Mouse (Mus musculus): Measurements from ENCODE around the gene Ccdc85c. TPM values are rescaled to one million over a fixed set of nuclear protein-coding genes. Genes with fewer than 3 reads are reported as not detected.

Gene Ccdc85c
- total RNA-seq, 2 experiments from 2014 or later = 66.6 to 71.3 TPM

DNA sequence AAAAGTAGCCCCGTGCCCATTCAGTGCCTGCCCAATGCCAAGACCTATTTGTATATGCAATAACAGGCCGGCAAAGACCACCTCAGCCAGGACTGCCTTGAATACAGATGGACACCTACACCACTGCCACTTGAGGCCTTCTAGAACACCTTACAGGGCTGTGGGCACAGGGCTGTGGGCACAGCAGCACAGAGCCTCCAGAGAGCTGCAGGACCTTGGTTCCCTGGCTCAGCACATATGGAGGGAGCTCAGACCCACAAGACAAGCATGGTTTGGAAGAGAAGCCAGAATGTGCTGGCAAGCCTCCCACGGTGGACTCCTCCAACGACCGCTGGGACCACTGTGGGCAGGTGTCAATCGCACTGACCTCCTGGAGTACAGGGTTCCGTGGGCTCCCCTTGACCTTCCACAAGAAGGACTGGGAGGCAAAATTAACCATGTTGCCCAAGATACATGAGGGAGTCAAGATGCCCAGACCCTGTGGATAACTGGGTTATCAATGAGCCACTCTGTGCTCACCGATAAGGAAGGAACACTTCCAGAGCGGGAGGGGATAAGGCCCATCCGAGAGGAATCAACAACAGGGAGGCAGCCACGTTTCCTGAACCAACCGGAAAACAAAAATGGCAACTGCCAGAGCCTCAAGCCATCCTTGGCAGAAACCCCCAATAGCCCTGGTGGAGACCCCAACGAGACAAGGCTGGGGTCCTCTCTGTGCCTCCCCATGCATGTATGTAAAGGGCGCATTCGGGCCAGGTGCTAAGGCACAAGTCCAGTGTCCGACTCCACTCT lies 3.7 kb downstream of the Ccdc85c start:
- no peak for DNase-seq (ENCODE audit: extremely low spot score in 1 of 2, low spot score in 1 of 2)

DNA sequence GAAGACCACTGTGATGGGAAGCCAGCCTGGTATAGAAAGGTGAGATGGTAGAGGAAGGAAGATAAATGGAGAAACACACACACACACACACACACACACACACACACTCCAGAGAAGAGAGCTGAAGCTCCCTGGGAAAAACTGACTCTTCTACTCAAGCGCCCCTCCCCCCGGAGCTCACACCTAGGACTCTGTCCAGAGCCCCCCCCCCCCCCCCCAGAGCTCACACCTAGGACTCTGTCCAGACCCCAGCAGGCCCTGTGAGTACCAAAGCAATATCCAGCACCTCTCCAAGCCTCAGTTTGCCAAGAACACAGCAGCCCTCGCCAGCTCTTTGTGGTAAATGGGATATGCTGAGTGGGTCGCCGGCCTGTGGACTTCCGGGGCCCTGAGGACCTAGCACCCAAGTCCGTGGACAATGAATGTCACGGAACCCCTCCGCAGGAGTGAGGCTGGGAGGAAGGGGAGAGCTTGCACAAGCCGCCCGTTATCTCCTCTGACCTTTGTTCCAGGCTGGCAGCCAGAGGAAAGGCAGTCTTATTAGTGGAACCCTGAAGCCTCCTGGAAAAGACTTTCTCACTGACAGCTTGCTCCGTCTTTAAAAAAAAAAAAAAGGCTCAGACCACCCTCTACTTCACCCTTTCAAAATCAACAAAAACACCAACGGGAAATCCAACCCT lies 4.8 kb downstream of the Ccdc85c start:
- DNase-seq (ENCODE audit: extremely low spot score in 1 of 2, low spot score in 1 of 2) = no peak

DNA sequence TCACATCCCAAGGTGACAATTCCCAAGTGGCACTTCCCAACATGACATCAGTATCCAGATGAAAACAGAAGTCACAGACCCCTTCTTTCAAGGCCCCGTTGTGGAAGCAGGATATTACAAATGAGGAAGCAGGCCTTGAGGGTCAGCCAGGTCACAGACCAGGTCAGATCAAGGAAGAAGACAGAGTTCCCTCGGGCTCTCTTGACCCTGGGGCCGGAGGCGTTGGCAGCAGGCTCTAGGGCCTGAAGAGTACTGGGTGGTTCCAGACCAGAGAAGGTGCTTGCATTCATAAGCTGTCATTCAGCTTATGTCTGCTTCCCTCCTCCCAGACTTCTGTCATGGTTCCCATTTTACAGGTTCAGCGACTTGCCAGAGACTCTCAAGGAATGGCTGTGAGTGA lies 5.5 kb downstream of the Ccdc85c start:
- DNase-seq (ENCODE audit: extremely low spot score in 1 of 2, low spot score in 1 of 2) = no peak

DNA sequence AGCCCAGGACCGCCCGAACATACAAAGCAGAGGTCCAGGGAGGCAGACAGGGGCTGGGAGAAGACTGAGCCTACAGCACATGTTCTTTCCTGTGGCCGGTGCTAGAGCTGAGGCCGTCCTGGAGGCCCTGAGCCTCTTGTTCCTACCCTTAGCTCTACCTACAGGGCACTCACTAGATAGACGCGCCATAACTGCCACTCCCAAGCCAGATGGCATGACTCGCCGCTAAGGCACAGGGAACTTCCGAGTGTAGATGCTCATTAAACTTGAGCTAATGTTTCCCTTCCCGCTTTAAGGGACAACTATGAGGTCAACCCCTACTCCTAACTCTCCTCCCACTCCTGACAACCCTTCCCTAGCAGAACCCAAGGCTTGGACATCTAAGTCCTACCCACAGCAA lies 6.3 kb downstream of the Ccdc85c start:
- no peak for DNase-seq (ENCODE audit: extremely low spot score in 1 of 2, low spot score in 1 of 2)

DNA sequence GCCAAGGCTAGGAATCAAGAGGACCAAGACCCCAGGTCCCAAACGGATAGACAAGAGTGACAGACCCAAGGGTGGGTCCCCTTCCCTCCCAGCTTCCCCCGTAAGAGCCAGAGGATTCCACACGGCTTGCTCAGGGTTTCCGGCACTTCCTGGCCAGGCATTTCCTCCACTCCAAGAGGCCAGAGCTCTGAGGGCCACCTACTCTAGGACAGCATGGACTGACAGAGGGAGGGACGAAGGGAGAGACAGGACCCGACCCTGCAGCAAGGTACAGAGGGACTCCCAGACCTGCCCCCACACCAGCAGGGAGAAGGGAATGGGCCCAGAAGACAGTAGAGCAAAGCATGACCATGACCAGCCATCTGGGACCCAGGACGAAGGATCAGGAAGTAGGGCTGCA lies 7.6 kb downstream of the Ccdc85c start:
- no peak for DNase-seq (ENCODE audit: extremely low spot score in 1 of 2, low spot score in 1 of 2)

DNA sequence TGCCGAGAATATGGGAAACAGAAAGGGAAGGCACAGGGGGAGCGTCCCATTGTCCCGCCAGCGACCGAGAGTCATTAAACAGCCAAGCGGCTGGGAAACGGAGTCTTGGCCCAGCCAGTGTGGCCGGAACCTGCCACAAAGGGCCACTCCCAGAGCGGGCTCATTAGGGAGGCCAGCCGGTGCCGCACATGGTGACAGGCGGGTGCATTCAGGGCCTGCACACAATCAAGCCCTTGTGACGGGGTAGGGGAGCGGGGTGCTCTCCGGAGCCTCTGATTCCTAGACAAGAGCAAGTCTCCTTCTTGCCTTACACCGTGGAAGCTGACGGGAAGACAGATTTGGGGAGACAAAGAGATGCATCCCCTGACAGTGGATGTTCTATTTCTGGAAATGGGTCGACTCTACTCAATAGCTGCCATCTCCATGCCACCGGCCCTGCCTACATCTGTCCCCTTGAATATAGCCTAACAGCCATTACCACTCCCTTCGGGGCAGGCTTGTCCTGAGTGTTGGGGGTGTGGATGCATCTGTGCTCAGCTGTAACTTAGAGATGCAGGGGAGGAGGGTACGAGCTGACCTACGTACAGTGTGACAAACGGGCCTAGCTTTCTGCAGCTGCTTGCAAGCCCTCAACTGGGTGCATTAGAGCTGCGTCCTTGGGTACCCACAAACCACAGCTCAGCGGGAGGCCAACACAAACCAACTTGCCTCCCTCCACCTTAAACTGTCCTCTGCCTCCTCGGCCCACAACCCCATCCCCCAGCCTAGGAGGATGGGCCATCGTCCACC lies 9.2 kb downstream of the Ccdc85c start:
- no peak for DNase-seq (ENCODE audit: extremely low spot score in 1 of 2, low spot score in 1 of 2)

DNA sequence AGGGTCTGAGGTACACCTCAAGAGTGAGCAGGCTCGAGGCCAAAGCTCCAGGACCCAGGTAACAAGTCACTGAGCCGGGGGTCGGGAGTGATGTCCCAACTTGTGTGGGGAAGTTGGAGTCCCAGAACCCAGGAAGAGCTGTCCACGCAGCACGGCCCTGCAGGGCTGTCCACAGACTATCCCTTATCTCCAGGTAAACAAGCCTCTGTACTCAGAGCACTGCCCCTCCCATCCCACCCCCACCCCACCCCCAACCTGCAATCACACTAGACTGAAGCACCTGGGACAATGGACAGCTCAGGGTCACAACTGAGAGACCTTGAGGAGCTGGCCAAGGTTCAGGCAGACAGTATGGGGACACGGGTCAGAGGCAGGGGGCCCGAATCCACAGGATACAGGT lies 10.3 kb downstream of the Ccdc85c start:
- DNase-seq (ENCODE audit: extremely low spot score in 1 of 2, low spot score in 1 of 2) = no peak

DNA sequence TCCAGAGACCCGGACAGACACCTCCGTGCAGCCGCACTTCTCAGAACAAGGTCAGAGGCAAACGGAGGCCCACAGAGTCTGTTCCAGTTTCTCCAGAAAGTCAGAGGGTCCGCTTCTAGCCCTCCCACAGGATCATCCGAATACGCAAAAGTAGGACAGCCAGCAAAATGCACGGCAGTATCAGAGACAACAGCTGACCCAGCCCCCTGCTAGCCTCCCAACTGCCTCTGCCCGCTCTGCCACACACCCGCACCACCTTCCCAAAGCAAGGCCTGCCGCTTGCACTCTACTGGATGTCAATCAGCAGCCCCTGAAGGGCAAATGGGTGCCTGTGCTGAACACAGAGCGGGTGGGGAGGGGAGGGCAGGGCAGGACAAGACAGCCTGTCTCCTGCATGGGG lies 14.3 kb downstream of the Ccdc85c start:
- no peak for DNase-seq (ENCODE audit: extremely low spot score in 1 of 2, low spot score in 1 of 2)

DNA sequence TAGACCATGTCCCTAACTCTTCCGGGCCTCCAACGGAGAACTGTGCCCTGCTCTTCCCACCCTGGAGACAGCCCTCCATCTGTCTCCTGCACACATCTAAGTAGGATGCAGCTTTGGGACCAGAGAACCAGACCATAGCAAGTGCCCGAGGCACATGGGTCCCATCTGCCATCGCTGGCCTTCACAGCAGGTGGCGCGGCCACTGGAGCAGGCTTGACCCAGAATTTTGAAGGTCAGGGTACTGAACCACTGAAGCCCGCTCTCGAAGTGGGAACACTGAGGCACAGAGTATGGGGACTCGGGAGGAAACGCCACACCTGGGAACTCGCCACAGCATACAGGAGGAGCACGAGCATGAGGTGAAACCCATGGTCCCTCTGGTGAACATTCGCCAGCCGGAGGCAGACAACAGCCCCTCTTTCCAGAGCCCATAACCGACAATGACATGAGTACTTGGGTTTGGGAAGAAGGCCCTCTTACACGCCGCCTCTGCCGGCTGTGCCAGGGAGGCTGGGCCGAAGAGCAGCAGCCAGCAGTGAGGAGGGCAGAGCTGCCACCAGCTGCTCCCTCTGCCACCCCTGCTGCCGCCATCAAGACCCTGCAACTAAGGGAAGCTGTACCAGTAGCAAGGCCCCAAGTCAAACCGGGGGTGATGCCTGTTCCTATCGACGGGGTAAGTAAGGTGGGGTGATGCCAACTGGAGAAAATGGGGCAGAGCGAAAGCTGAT lies 15.7 kb downstream of the Ccdc85c start:
- no peak for DNase-seq (ENCODE audit: extremely low spot score in 1 of 2, low spot score in 1 of 2)

DNA sequence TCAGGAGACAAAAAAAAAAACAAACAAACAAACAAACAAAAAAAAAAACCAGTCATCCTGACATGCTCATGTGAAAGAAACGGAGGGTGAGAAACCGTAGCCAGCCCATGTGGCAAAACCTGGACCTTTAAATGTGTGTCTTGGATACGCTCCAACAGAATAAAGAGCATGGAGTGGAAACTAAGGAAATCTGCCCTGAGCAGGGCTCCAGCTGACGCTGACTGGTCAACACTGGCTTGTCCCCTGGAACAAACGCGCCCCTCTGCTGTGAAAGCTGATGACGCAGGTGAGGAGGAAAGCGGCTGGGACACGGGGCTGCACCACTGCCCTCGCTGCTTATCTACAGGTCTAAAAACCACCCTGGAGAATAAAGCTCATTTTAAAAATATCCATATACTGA lies 18.5 kb downstream of the Ccdc85c start:
- DNase-seq (ENCODE audit: extremely low spot score in 1 of 2, low spot score in 1 of 2) = no peak

DNA sequence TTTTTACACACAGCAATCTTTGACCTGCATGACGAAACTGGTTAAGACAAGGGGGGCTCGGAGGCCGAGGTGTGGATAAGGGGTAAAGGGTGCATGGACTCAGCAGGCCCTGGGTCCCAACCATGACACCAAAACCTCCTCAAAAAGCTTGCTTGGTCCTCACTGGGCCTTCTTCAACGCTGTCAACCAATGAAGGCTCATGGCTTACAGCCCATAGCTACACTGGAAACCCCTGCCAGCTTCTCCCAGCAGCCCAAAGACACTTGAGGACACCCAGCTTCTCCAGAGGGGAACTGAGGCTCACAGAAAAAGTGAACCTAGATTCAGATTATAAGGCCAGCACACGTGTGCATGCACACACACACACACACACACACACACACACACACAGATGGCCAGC lies 19.3 kb downstream of the Ccdc85c start:
- DNase-seq (ENCODE audit: extremely low spot score in 1 of 2, low spot score in 1 of 2) = no peak

DNA sequence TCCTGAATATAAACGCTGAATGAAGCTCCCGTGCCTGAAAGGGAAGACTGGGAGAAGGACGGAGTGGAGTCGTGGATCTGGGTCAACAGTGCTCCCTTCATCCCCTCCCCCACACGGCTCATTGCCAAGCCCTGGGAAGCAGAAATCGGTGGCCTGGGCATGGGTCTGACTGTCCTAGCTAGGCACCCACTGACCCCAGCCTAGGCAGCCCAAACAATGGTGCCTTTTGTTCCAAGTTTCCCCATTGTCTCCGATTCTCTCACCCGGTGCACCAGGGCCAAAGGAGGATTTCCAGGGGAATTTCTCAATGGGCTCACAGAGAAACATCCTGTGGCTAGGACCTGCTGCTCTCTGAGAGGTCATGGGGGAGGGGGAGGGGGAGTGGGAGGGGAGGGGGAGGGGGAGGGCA lies 19.7 kb downstream of the Ccdc85c start:
- peak in 1 of 2 experiments; percentile 48 for DNase-seq (ENCODE audit: extremely low spot score in 1 of 2, low spot score in 1 of 2)

DNA sequence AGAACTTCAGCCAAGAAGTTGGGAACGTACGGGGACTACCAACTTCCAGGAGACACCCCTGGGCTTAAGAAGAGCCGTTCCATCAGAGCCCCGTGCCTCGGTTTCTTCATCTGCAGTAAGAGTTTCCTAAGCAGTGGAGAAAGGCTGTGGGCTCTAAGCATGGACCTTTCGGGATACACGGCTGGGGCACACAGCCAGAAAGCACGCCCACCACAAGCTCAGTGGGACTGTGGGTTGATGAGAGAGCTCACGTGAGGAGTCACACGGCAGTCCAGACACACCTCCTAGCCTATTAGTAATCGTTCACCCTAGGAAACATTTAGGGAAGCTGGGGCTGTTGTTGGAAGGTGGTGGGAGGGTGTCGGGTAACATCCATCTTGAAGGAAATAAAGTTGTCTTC lies 22.2 kb downstream of the Ccdc85c start:
- no peak for DNase-seq (ENCODE audit: extremely low spot score in 1 of 2, low spot score in 1 of 2)

DNA sequence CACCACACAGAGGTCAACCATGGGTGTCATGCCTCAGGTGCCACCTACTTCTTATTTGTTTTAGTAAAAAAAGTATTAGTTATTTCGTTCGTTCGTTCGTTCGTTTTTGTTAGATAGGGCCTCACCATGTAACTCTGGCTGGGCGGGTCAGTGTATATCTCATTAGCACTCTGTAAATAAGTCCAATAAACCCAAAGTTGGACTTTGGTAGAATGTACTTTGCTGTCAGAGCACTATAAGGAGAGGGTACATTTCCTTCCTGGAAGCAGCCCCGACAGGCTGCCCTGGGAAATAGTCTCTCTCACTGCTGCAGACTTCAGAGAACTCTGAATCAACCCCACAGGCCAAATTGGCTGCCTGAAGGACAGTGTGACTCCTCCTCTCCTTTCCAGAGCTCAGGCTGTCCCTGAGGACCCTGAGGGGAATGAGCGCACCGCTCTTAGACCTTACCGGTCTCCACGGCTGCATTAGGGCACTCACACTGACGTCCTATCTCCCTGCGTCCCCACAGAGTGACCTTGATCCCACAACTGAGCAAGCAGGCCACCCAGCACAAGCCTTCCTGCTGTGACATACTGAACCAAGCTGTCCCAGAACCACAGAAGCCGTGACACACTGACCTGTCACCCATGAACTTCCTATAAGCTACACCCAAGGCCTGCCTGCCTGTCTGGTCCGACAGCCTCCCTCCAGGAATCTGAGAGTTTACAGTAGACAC lies 23.2 kb downstream of the Ccdc85c start:
- no peak for DNase-seq (ENCODE audit: extremely low spot score in 1 of 2, low spot score in 1 of 2)

DNA sequence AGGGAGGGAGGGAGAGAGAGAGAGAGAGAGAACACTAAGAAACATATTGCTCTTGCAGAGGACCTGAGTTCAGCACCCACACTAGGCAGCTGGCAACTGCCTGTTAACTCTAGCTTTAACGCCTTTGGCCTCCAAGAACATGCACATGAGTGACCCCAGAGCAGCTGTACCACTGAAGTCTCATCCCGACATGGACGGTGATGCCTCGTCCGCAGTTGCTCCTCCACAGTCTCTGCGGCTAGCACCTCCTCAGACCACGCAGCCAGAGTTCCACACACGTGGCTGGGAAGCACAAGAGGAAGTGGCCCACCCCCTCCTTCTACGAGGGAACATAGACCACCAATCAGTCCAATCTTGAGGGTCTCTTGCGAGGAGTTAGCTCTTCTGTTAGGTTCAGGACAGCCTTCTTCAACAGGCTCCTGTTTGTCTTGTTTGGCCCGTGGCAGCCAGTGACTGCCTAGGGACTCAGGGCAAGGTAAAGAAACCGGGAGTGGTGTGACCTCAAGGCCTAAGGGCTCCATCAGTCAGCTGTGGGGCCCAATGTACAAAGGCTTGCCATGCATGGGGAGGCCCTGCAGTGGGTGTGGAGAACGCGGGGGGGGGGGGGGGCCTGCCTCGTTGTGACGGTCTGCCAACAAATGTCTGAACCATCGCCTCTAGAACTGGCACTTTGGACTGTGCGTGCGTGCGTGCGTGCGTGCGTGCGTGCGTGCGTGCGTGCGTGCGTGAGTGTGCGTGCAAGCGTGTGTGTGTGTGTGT lies 24.0 kb downstream of the Ccdc85c start:
- no peak for DNase-seq (ENCODE audit: extremely low spot score in 1 of 2, low spot score in 1 of 2)

DNA sequence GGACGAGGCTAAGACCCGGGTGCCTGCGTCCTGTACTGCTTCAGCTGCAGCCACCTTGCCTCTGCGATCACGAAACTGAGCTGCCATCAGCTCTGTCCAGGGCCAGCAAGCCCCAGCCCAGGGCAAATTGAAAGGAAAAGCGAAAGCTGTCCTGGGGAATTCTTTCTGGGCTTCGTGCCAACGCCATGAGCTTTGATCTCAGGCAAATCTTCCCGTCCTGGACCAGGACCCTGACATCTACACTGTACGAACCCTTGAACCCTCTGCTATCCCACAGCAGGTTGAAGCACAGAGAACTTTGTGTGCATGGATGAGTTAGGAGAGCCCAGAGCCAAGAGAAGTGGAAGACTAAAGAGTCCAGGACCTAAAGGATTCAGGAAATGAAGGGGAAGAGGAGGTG lies 25.7 kb downstream of the Ccdc85c start:
- DNase-seq (ENCODE audit: extremely low spot score in 1 of 2, low spot score in 1 of 2) = no peak

DNA sequence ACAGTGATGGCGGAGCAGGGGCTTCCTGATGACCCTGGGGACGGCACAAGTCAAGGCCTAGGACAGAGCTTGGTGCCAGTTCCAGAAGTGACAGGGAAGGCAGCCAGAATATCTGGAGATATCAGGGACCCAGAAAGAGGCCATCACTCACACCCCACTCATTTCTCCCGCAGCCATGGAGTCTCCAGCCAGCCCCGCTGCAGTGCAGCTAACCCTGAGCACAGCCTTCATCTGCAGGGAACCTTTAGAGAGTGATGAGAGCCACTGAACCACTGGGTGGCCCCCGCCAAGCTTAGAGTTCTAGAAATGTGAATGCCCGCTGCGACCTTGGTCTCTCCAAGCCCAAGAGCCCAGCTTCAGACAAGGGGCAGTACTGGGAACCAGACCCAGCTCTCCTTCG lies 26.2 kb downstream of the Ccdc85c start:
- DNase-seq (ENCODE audit: extremely low spot score in 1 of 2, low spot score in 1 of 2) = no peak

DNA sequence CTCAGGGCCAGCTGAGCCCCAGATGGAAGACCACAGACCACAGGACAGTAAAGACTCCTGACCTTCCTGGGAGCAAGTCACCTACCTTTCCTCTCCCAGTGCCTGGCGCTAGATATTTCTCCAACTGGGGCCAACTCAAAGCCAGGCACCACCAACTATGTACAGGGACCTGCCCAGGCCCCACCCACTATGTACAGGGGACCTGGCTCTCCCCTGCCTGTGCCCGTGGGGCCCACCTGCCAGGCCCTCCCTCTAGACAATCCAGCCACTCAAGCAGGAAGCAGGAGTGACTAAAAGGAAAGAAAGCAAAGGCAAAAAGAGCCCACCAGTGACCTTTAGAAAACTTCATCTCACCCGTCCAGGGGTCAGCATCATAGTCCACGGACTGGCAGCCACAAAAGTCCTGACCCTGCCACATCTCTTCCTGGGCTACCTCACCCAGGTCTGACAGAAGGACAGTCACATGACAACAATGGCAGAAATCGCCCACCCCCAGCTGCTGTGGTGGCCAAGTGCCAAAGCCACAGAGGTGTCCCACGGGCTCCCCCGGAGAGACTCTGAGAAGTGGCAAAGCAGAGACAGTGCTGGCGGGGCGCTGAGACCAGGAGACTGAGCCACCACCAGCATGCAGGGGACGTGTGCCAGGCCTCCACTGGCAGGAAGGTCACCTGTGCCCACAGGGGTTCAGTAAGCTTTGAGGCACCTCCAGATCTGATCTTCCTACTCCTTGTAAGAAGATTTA lies 28.3 kb downstream of the Ccdc85c start:
- DNase-seq (ENCODE audit: extremely low spot score in 1 of 2, low spot score in 1 of 2) = no peak

DNA sequence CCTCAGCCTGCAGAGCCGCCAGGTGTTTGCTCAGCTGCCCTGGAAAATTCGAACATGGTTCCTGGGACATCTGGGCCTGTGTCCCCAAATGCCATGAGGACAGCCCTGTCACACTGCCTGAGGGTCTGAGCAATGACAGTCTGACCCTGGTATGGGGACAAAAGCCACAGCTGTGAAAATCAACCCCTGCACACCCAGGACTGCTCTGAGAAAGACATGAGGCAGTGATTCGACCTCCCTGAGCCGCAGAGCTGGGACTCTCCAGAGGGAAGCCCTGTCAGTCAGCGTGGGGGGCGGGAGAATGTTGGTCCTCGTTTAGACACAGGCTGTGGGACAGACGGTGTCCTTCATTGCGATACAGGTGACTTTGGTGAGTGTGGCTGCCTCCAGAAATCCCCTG lies 29.6 kb downstream of the Ccdc85c start:
- DNase-seq (ENCODE audit: extremely low spot score in 1 of 2, low spot score in 1 of 2) = no peak

All from layer of hippocampus, postnatal 25 days (tissue).